Mouse (Mus musculus): ENCODE measurements at regions not wholly inside any gene's neighbourhood (a gene's known extent, or its start where the extent isn't known, plus 50 kb on each side); places are given as distances from the start of the nearest gene placed in this dataset.
"Not testable (repeated sequence)": the region's sequence is repeated elsewhere in the genome, so short reads cannot be mapped to it uniquely, and the experiment has no call there.

DNA sequence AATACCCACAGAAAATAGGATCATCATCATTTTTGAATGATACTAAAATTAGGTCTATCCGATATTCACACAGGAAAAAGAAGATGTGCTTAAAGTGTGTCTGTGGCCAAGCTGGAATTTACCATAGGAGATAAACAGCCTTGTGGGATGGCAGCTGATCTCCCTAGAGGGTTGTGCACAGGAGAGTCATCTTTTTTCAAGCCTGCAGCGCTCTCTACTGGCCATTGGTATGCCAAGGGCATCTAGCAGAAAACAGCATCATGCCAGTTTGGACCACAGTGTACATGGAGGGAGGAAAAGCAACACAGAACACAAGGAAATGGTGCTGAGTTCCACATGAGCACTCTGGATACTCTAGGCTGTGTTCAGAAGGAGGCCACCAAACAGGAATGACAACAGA is 74.1 kb upstream of the Diaph3 start:
- H3K27me3 ChIP-seq = no peaks in the 10 kb centered on the region
- 28% methylated on average over 2 of the region's 2 CpGs for WGBS
- ATAC-seq (ENCODE audit: insufficient number of reproducible peaks, insufficient read depth, low FRiP score, low TSS enrichment) = no peak
- H3K9ac ChIP-seq = no peak overlapping the region
- 0 out of 2 replicates have a peak, but pooled peaks cover under 1% of the 10 kb centered on the region for H3K9me3 ChIP-seq
- no peak overlapping the region for H3K27ac ChIP-seq
- H3K4me3 ChIP-seq = no peak overlapping the region
- no peaks in the 10 kb centered on the region for H3K4me1 ChIP-seq
- no peak overlapping the region for H3K4me2 ChIP-seq (replicated peaks)
- H3K36me3 ChIP-seq = no peaks in the 10 kb centered on the region

DNA sequence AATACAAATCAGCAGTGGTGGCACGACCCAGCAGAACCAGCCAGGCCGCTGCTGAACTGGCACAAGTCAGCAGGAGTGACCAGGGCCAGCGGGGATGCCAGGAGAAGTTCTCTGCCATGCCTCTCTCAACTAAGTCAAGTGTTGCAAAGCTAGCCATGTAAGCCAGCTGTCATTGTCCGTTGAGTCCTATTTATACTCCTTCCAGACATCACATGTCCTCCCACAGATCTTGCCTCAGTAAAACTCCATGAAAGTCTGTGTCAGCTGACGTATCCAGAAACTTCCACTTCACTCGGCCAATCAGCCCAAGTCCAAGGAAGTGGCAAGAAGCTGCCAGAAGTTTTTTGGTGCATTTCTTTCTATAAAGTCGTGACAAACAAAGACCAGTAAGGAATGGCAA is 76.0 kb upstream of the Diaph3 start:
- Histone ChIP-seq H3K27me3 (no peaks in the 10 kb centered on the region), H3K9ac (no peak overlapping the region), H3K4me3 (no peak overlapping the region), H3K4me1 (no peaks in the 10 kb centered on the region), H3K9me3 (0 out of 2 replicates have a peak, but pooled peaks cover 4% of the 10 kb centered on the region), H3K36me3 (no peaks in the 10 kb centered on the region), H3K4me2 (replicated peaks) (no peak overlapping the region), H3K27ac (no peak overlapping the region)
- 76% methylated on average over 7 of the region's 7 CpGs for WGBS
- no peak for ATAC-seq (ENCODE audit: insufficient number of reproducible peaks, insufficient read depth, low FRiP score, low TSS enrichment)

DNA sequence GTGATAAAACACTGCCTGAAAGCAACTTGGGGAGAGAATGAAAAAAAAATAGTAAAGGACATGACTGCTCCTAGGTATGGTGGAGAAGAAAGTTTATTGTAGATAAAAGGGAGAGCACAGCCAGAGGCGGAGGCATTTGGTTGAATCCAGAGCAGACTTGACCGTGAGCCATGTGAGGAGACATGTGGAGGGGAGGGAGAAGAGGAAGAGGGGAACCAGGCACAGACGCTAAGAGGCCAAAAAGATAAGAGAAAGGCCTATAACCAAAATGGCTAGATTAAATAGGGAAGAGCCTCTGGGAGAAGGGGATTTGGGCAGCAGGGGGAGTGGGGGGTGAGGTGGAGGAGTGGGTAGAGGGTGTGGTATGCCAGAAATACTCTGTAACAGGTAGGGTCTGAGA is 78.9 kb upstream of the Diaph3 start:
- no peak overlapping the region for H3K27ac ChIP-seq
- H3K27me3 ChIP-seq = no peaks in the 10 kb centered on the region
- no peaks in the 10 kb centered on the region for H3K4me1 ChIP-seq
- H3K4me2 ChIP-seq (replicated peaks) = no peak overlapping the region
- H3K36me3 ChIP-seq = no peaks in the 10 kb centered on the region
- ATAC-seq (ENCODE audit: insufficient number of reproducible peaks, insufficient read depth, low FRiP score, low TSS enrichment) = no peak
- WGBS = 90% methylated on average over 3 of the region's 3 CpGs
- no peak overlapping the region for H3K4me3 ChIP-seq
- 0 out of 2 replicates have a peak, but pooled peaks cover 4% of the 10 kb centered on the region for H3K9me3 ChIP-seq
- no peak overlapping the region for H3K9ac ChIP-seq

DNA sequence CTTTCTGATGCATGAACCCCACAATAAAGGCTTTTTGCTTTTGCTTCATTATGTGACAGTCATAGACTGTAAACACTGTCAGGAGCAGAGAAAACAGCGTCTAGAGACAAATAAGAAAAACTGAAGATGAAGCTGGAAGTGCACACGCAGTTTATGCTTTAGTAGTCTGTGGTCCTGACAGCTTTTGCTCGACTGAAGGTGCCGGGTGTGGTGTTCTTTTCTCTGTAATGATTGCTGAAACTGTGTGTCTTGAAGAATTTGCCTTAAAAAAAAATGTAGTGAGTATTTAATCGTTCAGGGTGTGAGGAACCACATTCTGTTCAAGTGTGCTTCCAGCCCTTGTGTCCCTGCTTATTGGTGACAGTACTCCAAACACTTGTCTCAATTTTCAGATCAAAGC is 83.8 kb upstream of the Diaph3 start:
- Histone ChIP-seq H3K9ac (no peak overlapping the region), H3K4me3 (no peak overlapping the region)
- WGBS = 65% methylated on average over 5 of the region's 5 CpGs

DNA sequence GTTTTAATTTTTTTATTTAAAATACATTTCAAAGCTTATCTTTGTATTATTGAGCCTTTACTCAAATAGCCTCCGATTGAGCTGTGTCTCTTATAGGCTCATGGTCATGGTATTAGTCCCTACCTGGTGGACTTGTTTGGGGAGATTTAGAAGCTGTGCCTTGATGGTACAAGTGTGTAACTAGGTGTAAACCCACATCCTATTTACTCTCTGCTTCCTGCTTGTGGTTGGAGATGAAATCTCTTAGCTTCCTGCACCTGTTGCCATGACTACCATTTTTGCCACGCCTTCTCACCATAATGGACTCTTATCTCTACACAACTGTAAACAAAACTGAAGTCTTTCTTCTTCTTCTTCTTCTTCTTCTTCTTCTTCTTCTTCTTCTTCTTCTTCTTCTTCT is 108.2 kb upstream of the Diaph3 start:
- H3K9ac ChIP-seq = no peak overlapping the region
- no peaks in the 10 kb centered on the region for H3K36me3 ChIP-seq
- no peaks in the 10 kb centered on the region for H3K27me3 ChIP-seq
- ATAC-seq (ENCODE audit: insufficient number of reproducible peaks, insufficient read depth, low FRiP score, low TSS enrichment) = no peak
- no peak overlapping the region for H3K4me3 ChIP-seq
- WGBS = 90% methylated on average over 2 of the region's 2 CpGs
- H3K4me1 ChIP-seq = no peaks in the 10 kb centered on the region
- H3K9me3 ChIP-seq = no peaks in the 10 kb centered on the region
- H3K4me2 ChIP-seq (replicated peaks) = no peak overlapping the region
- H3K27ac ChIP-seq = no peak overlapping the region

More for the DNA sequence above, 83.8 kb upstream of the Diaph3 start:
- no peak for ATAC-seq (ENCODE audit: insufficient number of reproducible peaks, insufficient read depth, low FRiP score, low TSS enrichment)
- no peaks in the 10 kb centered on the region for H3K27me3 ChIP-seq
- H3K4me1 ChIP-seq = no peaks in the 10 kb centered on the region
- H3K36me3 ChIP-seq = no peaks in the 10 kb centered on the region
- H3K9me3 ChIP-seq = 0 out of 2 replicates have a peak, but pooled peaks cover 4% of the 10 kb centered on the region
- no peak overlapping the region for H3K4me2 ChIP-seq (replicated peaks)
- H3K27ac ChIP-seq = no peak overlapping the region

DNA sequence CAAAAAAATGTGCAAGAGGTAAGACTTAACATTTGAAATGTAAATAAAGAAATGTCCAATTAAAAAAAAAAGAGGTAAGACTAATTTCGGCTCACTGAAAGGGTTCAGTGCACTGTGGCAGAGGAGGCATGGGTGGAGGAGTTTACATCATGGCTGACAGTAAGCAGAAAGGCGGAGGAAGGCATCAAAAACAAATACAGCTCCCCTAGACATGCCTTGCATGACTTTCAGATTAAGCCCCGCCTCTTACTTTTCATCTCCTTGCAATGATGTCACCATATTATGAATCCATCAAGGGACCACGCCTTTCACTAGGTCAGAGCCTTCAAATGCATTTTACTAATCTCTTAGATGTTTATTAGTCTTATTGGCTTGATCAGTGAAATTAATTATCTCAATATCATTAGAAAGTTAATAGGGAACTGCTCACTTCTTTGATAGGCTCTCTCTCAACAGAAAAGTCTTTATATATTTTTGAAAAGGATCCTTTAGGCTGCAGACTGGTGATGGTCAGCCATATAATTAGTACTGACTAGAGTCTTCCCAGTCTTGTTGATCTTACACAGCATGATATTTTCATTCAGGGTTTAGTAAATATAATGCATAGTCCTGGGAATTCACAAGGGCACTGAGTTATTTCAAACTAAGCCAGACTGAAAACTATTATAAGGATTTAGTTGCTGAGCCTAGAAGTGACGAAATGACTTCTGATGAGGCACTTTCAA is 114.6 kb upstream of the Diaph3 start:
- Histone ChIP-seq H3K27ac (no peak overlapping the region), H3K27me3 (no peaks in the 10 kb centered on the region), H3K4me2 (replicated peaks) (no peak overlapping the region), H3K4me1 (no peaks in the 10 kb centered on the region), H3K9ac (no peak overlapping the region), H3K9me3 (no peaks in the 10 kb centered on the region), H3K36me3 (no peaks in the 10 kb centered on the region), H3K4me3 (no peak overlapping the region)
- WGBS = 75% methylated on average over 5 of the region's 5 CpGs
- ATAC-seq (ENCODE audit: insufficient number of reproducible peaks, insufficient read depth, low FRiP score, low TSS enrichment) = no peak

DNA sequence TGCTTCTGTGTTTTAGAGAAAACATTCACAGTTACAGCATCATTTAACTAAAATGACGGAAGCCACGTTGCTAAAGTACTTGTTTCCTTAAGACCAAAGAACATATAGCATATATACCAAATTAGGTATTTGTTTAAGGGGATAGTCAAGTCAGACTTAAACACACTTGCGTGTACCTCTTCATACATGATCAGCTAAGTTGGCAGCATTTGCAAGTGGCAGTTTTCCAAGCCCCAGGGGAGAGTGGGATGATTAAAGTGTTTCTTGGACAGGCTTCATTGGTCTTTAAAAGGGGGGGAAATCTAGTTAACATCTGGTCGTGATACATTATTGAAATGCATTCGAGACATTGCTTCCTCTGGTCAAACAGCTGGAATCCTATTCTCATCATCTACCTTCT is 120.7 kb upstream of the Diaph3 start:
- Histone ChIP-seq H3K9me3 (no peaks in the 10 kb centered on the region), H3K9ac (no peak overlapping the region), H3K4me1 (no peaks in the 10 kb centered on the region), H3K4me3 (no peak overlapping the region), H3K27me3 (no peaks in the 10 kb centered on the region), H3K27ac (no peak overlapping the region), H3K36me3 (no peaks in the 10 kb centered on the region), H3K4me2 (replicated peaks) (no peak overlapping the region)
- ATAC-seq (ENCODE audit: insufficient number of reproducible peaks, insufficient read depth, low FRiP score, low TSS enrichment) = no peak
- WGBS = 64% methylated on average over 5 of the region's 5 CpGs

DNA sequence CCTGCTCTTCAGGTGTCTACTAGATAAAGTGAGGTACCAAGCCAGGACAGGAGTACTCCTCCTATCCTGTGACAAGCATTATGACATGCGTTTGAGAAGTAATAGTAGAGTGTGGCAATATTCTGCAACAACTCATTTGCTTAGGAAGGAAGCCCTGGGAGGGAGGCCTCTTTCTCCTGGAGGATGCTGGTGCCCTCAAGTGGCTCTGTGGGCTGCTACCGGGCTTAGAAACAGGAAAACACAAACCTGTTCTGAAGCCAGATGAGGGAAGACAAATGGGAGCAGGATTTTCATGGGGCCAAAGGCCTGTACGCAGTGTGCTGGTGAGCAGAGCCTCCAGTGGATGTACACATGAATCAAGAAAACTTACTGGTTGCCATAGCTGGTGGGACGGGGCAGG is 123.8 kb upstream of the Diaph3 start:
- H3K9ac ChIP-seq = no peak overlapping the region

DNA sequence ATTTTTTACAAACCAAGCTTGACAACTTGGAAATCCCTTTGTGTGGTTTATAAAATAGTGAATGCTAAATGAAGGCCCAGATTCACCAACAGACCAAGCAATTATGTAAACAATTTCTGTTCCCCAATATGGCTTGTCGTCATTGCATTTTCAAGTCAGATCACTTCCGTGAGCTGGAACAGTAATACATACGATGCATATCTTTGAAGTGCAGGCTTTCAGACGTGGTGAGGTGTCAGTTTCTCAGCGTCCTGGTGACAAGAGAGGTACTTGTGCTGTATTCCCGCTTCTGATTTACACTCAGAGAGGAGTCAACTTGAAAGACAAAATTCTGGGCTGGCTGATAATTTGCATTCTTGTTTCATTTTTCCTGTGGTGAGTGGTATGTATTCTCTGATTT is 125.3 kb upstream of the Diaph3 start:
- no peak for ATAC-seq (ENCODE audit: insufficient number of reproducible peaks, insufficient read depth, low FRiP score, low TSS enrichment)
- Histone ChIP-seq H3K27ac (no peak overlapping the region), H3K4me1 (no peaks in the 10 kb centered on the region), H3K9ac (no peak overlapping the region), H3K9me3 (no peaks in the 10 kb centered on the region), H3K4me2 (replicated peaks) (no peak overlapping the region), H3K27me3 (no peaks in the 10 kb centered on the region), H3K36me3 (no peaks in the 10 kb centered on the region), H3K4me3 (no peak overlapping the region)
- WGBS = 57% methylated on average over 6 of the region's 6 CpGs

More for the DNA sequence above, 123.8 kb upstream of the Diaph3 start:
- 86% methylated on average over 4 of the region's 4 CpGs for WGBS
- Histone ChIP-seq H3K27me3 (no peaks in the 10 kb centered on the region), H3K4me3 (no peak overlapping the region), H3K27ac (no peak overlapping the region), H3K4me1 (no peaks in the 10 kb centered on the region), H3K36me3 (no peaks in the 10 kb centered on the region), H3K9me3 (no peaks in the 10 kb centered on the region), H3K4me2 (replicated peaks) (no peak overlapping the region)
- ATAC-seq (ENCODE audit: insufficient number of reproducible peaks, insufficient read depth, low FRiP score, low TSS enrichment) = no peak

DNA sequence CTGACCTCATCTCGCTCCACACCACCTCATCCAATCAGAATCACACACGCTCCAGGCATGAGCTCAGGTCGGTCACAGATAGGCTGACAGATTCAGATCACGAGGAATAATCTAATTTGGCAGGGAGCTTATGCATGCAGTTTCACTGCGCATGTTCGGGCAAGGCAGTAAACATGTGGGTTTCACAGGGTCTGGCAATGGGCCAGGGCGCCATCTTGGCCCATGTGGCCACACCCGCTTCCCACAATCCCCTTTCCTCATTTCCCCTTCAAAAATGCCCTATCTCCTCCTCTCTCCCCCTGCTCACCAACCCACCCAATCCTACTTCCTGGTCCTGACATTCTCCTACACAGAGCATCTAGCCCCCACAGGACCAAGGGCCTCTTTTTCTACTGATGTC is 127.2 kb upstream of the Tdrd3 start:
- not testable (repeated sequence) for H3K36me3 ChIP-seq; H3K4me3 ChIP-seq; H3K4me1 ChIP-seq; H3K27ac ChIP-seq; H3K9me3 ChIP-seq; H3K9ac ChIP-seq; ATAC-seq (ENCODE audit: insufficient number of reproducible peaks, insufficient read depth, low FRiP score, low TSS enrichment); H3K4me2 ChIP-seq (replicated peaks); H3K27me3 ChIP-seq
- WGBS = 85% methylated on average over 8 of the region's 8 CpGs

DNA sequence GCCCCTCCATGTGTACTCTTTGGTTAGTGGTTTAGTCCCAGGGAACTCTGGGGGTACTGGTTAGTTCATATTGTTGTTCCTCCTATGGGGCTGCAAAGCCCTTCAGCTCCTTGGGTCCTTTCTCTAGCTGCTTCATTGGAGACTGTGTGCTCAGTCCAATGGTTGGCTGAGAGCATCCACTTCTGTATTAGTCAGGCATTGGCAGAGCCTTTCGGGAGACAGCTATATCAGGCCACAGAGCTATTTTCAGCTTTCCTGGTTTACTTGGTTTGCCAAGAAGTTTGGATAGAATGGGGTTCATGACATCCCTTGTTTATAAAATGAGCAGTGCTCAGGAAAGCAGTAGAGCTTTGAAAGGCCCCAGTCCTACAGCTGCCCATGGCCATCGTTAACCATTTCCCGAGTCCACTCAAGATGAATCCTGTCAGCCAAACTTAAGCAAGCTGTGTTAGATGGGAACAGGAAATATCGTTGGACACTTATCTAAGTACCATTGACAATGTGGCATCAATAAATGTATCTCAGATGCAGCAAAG is 126.7 kb upstream of the Tdrd3 start:
- Histone ChIP-seq H3K4me3 (no peak overlapping the region), H3K27me3 (no peaks in the 10 kb centered on the region), H3K9me3 (no peaks in the 10 kb centered on the region), H3K9ac (no peak overlapping the region), H3K4me2 (replicated peaks) (no peak overlapping the region), H3K4me1 (no peaks in the 10 kb centered on the region), H3K36me3 (no peaks in the 10 kb centered on the region), H3K27ac (no peak overlapping the region)
- no peak for ATAC-seq (ENCODE audit: insufficient number of reproducible peaks, insufficient read depth, low FRiP score, low TSS enrichment)
- WGBS = 81% methylated on average over 4 of the region's 4 CpGs

DNA sequence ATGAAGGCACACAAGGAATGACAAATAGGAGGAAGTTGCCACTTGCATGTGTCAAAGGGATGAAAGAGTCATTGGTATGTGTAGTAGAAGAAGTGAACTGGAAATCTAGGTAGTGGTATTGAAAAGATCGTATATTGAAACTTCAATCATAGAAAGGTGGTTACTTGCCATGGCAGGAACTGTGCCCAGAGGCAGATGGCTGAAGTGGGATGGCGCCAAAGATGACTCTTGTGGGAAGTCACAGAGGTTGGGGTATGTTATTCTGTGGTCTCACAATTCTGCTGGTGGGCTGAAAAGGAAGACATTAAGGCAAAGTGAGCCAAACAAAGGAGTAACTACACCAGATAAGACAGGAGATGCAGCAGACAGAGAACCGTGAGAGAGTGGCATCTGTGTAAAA is 121.2 kb upstream of the Tdrd3 start:
- 84% methylated on average over 3 of the region's 3 CpGs for WGBS
- H3K9ac ChIP-seq = no peak overlapping the region
- H3K4me1 ChIP-seq = no peaks in the 10 kb centered on the region
- H3K36me3 ChIP-seq = no peaks in the 10 kb centered on the region
- no peaks in the 10 kb centered on the region for H3K9me3 ChIP-seq
- no peak for ATAC-seq (ENCODE audit: insufficient number of reproducible peaks, insufficient read depth, low FRiP score, low TSS enrichment)
- no peaks in the 10 kb centered on the region for H3K27me3 ChIP-seq
- no peak overlapping the region for H3K4me2 ChIP-seq (replicated peaks)
- no peak overlapping the region for H3K4me3 ChIP-seq
- no peak overlapping the region for H3K27ac ChIP-seq

Measured in embryonic facial prominence, embryonic 12.5 days (tissue).